ENCODE assay signal across 18 mouse cellular contexts in the genomic region with DNA sequence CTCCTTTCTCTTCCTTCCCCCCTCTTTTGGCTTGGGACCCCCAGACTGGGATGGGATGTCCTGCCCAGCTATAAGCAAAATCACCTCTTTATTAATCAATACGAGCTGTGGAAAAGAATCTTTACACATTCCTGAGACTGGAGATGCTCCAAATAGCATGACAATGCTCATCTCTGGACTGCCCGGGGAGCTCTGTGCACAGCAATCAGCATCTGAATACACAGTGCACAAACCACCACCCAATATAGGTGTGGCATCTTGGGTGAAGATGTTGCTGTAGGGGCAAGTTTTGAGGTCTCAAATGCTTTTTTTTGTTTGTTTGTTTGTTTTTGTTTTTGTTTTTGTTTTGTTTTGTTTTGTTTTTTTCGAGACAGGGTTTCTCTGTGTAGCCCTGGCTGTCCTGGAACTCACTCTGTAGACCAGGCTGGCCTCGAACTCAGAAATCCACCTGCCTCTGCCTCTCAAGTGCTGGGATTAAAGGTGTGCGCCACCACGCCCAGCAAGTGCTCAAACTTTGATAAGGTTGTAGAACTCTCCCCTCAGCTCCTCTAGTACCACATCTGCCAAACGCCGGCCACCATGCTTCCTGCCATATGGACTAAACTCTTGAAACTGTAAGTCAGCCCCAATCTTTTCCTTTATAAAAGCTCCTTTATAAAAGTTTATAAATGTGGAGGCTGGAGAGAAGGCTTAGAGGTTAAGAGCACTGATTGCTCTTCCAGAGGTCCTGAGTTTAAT. TPM values are rescaled to one million over a fixed set of nuclear protein-coding genes. Genes with fewer than 3 reads are reported as not detected.
DNase-seq lines count a peak whose midpoint lies in the region; TF ChIP-seq lines count a peak whose summit lies in the region.
"Not testable (repeated sequence)": the region's sequence is repeated elsewhere in the genome, so short reads cannot be mapped to it uniquely, and the experiment has no call there.
"Had no signal": no experiment of that assay in that cellular context is flagged by ENCODE, and none has a peak within 500 bp of the region (broad histone marks: within the 10 kb centered on the region; RNA-seq: fewer than 3 reads in every experiment).

No protein-coding gene starts in this region.

- DNase-seq in ES-CJ7 (ENCODE audit: low read depth, low spot score) (peak; percentile 89), R1 (ENCODE audit: low read depth, low spot score) (peak; percentile 91), ZHBTc4 (ENCODE audit: low read depth, low spot score) (peak; percentile 84)
- DNase-seq in ES-E14 (ENCODE audit: low read depth, low spot score) = not testable (repeated sequence)

- peak; percentile 73; the same call in 1 of the 2 replicates for TF ChIP-seq EP300 in ES-Bruce4 (IDR thresholded peaks at IDR 0.05; ENCODE audit: insufficient read depth, low read depth, low read length)

- H3K9me3 ChIP-seq in E14TG2a.4 (ENCODE audit: low read length); ES-Bruce4 (replicated peaks; ENCODE audit: control insufficient read depth, insufficient read depth, low read length, poor library complexity, severe bottlenecking); ES-E14 (ENCODE audit: control insufficient read depth, insufficient read depth, low read depth, low read length): not testable (repeated sequence)

- peak overlapping the region; percentile 75 for H3K9ac ChIP-seq in ES-Bruce4 (ENCODE audit: low read depth, poor library complexity, severe bottlenecking)
- H3K9ac ChIP-seq in ES-E14 (ENCODE audit: insufficient read depth, low read depth, low read length, poor library complexity, severe bottlenecking) = peak overlapping the region; percentile 35; the same call in 1 of the 2 replicates

- H3K27me3 ChIP-seq in E14TG2a.4 (ENCODE audit: insufficient read depth, low read length); ES-Bruce4 (ENCODE audit: control insufficient read depth, insufficient read depth, low read length, poor library complexity, severe bottlenecking): not testable (repeated sequence)

- H3K27ac ChIP-seq in ES-Bruce4 (ENCODE audit: insufficient read depth, low read length) (peak overlapping the region; percentile 97), ES-E14 (ENCODE audit: insufficient read depth, low read depth, low read length, poor library complexity, severe bottlenecking) (peak overlapping the region; percentile 88)

- in situ Hi-C loops in ES-E14 (cut with MboI; ENCODE audit: low sequenced_read_pairs in 2 of 2, unreplicated experiment in 2 of 2) = not testable (repeated sequence)

- H3K4me3 ChIP-seq in E14TG2a.4 (replicated peaks; ENCODE audit: low read length) (peak overlapping the region; percentile 77), ES-Bruce4 (ENCODE audit: low read depth, low read length) (peak overlapping the region; percentile 60), ES-E14 (ENCODE audit: insufficient read depth in 1 of 2, low read depth in 1 of 2, low read length in 2 of 2, poor library complexity in 1 of 2, severe bottlenecking in 1 of 2) (peak overlapping the region; percentile 8 to 62; a peak in 2 of 4 replicates)

- H3K4me1 ChIP-seq in E14TG2a.4 (replicated peaks; ENCODE audit: low read depth, low read length) = peaks cover 35% of the 10 kb centered on the region
- not testable (repeated sequence) for H3K4me1 ChIP-seq in ES-Bruce4 (ENCODE audit: control insufficient read depth, insufficient read depth, low read length); ES-E14 (ENCODE audit: control insufficient read depth in 2 of 2, insufficient read depth in 2 of 2, low read length in 2 of 2, poor library complexity in 1 of 2)

- peaks cover 32% of the 10 kb centered on the region for H3K36me3 ChIP-seq in E14TG2a.4 (ENCODE audit: insufficient read depth, low read length)
- not testable (repeated sequence) for H3K36me3 ChIP-seq in ES-Bruce4 (ENCODE audit: control insufficient read depth, insufficient read depth, low read length, poor library complexity, severe bottlenecking); ES-E14 (ENCODE audit: control insufficient read depth, insufficient read depth, low read length, poor library complexity, severe bottlenecking)

- not testable (repeated sequence) for TF ChIP-seq POLR2A in ES-Bruce4 (IDR thresholded peaks at IDR 0.05; ENCODE audit: insufficient read depth, low read length)

- not testable (repeated sequence) for TF ChIP-seq CTCF in E14TG2a.4 (conservative IDR thresholded peaks at IDR 0.05; ENCODE audit: low read length); ES-Bruce4 (IDR thresholded peaks at IDR 0.05; ENCODE audit: low read depth, low read length)

RNA-seq across cellular contexts. Expression of gene Suv39h1, which starts 23.3 kb away (rescaled TPM):
- polyA plus RNA-seq in ES-Bruce4 (2011; ENCODE audit: insufficient read depth, insufficient read length, low read depth, missing spikeins) = 35.4 and 35.9 TPM in 2 replicates
- 26.9 and 42.6 TPM in 2 replicates for total RNA-seq in ES-E14 (2012; rRNA removed)

RNA-seq across cellular contexts. Expression of gene Glod5, which starts 32.9 kb away (rescaled TPM):
- 15.9 and 16.6 TPM in 2 replicates for polyA plus RNA-seq in ES-Bruce4 (2011; ENCODE audit: insufficient read depth, insufficient read length, low read depth, missing spikeins)
- total RNA-seq in ES-E14 (2012; rRNA removed) = 4.6 and 6.2 TPM in 2 replicates
- total RNA-seq: adrenal gland, adult 18-20 months; adrenal gland, adult 2 months; adrenal gland, adult 8-10 months; adrenal gland, postnatal 14 days; adrenal gland, postnatal 25 days; adrenal gland, postnatal 36 days; CH12.LX; G1E; MEL had no signal
- polyA plus RNA-seq: activated CD4-positive, CD25-positive, alpha-beta regulatory T cell, adult 4 months; adrenal gland, adult 2 months; C2C12; CD4-positive, CD25-positive, alpha-beta regulatory T cell, adult 4 months; G1E had no signal

RNA-seq across cellular contexts. Expression of gene Was, which starts 39.1 kb away (rescaled TPM):
- polyA plus RNA-seq in ES-Bruce4 (2011; ENCODE audit: insufficient read depth, insufficient read length, low read depth, missing spikeins) = 0.62 and 0.66 TPM in 2 replicates
- total RNA-seq in ES-E14 (2012; rRNA removed) = 2.0 and 3.5 TPM in 2 replicates
